Mouse (Mus musculus): ENCODE measurements at regions not wholly inside any gene's neighbourhood (a gene's known extent, or its start where the extent isn't known, plus 50 kb on each side); places are given as distances from the start of the nearest gene placed in this dataset.

GRCm38 (mm10) chr5:42977108-42977507, 255.9 kb upstream of the Cpeb2 start:
- TF ChIP-seq CTCF (IDR thresholded peaks at IDR 0.05; ENCODE audit: control insufficient read depth, insufficient read depth, low read length): no peak
- no peak for TF ChIP-seq POLR2A (IDR thresholded peaks at IDR 0.05; ENCODE audit: borderline replicate concordance, control insufficient read depth, low read depth, low read length)
- no peak overlapping the region for H3K27ac ChIP-seq (ENCODE audit: control insufficient read depth, insufficient read depth, low read depth, low read length, poor library complexity)
- no peak overlapping the region for H3K4me3 ChIP-seq (replicated peaks; ENCODE audit: control insufficient read depth, low read depth, low read length)
- 50% methylated on average over 4 of the region's 4 CpGs for WGBS
- H3K4me1 ChIP-seq (ENCODE audit: control insufficient read depth, insufficient read depth, low read length): no peaks in the 10 kb centered on the region

DNA sequence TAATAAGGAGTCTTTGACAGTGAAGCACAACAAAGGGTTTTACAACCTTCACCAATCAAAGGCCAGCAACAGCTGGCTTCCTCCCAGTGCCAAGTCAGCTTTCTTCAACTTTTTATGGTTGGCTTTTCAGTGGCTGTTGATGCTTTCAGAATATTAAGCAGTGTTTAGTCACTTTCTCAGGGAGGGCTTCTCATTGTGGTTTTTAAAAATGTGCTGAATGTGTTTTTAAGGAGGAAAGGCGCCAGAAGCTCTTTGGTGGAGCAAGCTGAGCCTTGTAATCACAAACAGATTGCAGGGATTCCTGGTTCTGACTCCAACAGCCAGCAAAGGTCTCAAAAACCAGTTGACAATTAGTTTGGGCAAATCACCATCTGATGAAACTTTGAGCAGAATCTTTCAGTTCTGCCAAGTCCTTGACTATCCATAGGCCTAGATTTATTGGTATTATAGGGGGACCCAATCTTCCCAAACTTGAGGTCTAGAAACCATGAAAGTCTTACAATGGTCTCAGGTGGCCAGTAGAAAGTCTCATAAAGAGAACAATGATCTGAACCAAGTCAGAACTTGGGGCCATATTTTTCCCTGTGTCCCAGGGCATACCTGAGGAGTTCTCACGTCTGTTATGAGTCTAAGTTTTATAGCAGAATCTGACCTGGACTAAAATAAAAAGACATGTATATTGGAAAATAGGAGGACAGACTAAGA, 251.9 kb upstream of the Cpeb2 start:
- WGBS: 66% methylated on average over 2 of the region's 2 CpGs
- no peaks in the 10 kb centered on the region for H3K4me1 ChIP-seq (ENCODE audit: control insufficient read depth, insufficient read depth, low read length)
- no peak overlapping the region for H3K4me3 ChIP-seq (replicated peaks; ENCODE audit: control insufficient read depth, low read depth, low read length)
- TF ChIP-seq CTCF (IDR thresholded peaks at IDR 0.05; ENCODE audit: control insufficient read depth, insufficient read depth, low read length): no peak
- TF ChIP-seq POLR2A (IDR thresholded peaks at IDR 0.05; ENCODE audit: borderline replicate concordance, control insufficient read depth, low read depth, low read length): no peak
- no peak overlapping the region for H3K27ac ChIP-seq (ENCODE audit: control insufficient read depth, insufficient read depth, low read depth, low read length, poor library complexity)

DNA sequence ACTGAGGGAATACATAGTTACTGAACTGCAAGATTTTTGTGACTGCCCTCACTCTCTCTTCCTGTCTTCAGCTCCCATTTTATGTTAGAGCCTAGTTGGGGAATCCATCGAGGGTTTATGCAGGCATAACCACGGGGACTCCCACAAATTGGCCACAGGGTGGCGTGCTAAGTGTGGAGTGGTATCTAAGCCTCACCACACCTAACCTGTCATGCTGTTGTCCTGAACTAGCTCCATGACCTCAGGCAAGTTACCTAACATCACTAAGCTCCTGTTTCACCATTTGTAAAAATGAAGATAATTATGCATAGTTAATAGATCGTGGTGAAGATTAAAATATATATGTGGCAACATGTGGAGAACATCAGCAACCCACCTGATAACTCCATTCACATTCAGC, 246.8 kb upstream of the Cpeb2 start:
- 61% methylated on average over 4 of the region's 4 CpGs for WGBS
- Histone ChIP-seq H3K27ac (ENCODE audit: control insufficient read depth, insufficient read depth, low read depth, low read length, poor library complexity) (no peak overlapping the region), H3K4me1 (ENCODE audit: control insufficient read depth, insufficient read depth, low read length) (no peaks in the 10 kb centered on the region), H3K4me3 (replicated peaks; ENCODE audit: control insufficient read depth, low read depth, low read length) (no peak overlapping the region)
- TF ChIP-seq CTCF (IDR thresholded peaks at IDR 0.05; ENCODE audit: control insufficient read depth, insufficient read depth, low read length) (no peak), POLR2A (IDR thresholded peaks at IDR 0.05; ENCODE audit: borderline replicate concordance, control insufficient read depth, low read depth, low read length) (no peak)

- Histone ChIP-seq H3K4me1 (ENCODE audit: control insufficient read depth, insufficient read depth, low read length) (no peaks in the 10 kb centered on the region), H3K27ac (ENCODE audit: control insufficient read depth, insufficient read depth, low read depth, low read length, poor library complexity) (no peak overlapping the region), H3K4me3 (replicated peaks; ENCODE audit: control insufficient read depth, low read depth, low read length) (no peak overlapping the region)
- no peak for TF ChIP-seq CTCF (IDR thresholded peaks at IDR 0.05; ENCODE audit: control insufficient read depth, insufficient read depth, low read length)
- TF ChIP-seq POLR2A (IDR thresholded peaks at IDR 0.05; ENCODE audit: borderline replicate concordance, control insufficient read depth, low read depth, low read length): no peak
- WGBS: 79% methylated on average over 3 of the region's 3 CpGs
Observed at GRCm38 (mm10) chr5:42987710-42988466, 245.1 kb upstream of the Cpeb2 start.

DNA sequence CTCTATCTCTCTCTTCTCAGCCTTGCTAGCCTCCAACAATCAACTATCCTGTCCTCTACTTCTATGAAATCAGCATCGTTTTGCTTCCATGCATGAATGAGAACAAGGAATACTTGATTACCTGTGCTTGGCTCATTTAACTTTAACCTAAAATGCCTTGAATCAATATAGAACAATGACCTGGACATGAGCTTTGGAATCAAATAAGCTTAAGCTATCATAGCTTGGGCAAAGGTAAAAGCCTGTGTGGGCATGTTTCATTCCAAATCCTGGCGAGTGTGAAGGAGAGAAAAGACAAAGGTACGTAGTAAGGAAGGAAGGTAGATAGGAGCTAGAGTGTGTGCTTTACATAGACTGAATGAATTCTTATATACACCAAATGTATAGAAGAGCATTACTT, 243.7 kb upstream of the Cpeb2 start:
- Histone ChIP-seq H3K27ac (ENCODE audit: control insufficient read depth, insufficient read depth, low read depth, low read length, poor library complexity) (no peak overlapping the region), H3K4me1 (ENCODE audit: control insufficient read depth, insufficient read depth, low read length) (no peaks in the 10 kb centered on the region), H3K4me3 (replicated peaks; ENCODE audit: control insufficient read depth, low read depth, low read length) (no peak overlapping the region)
- 86% methylated on average over 3 of the region's 3 CpGs for WGBS
- no peak for TF ChIP-seq POLR2A (IDR thresholded peaks at IDR 0.05; ENCODE audit: borderline replicate concordance, control insufficient read depth, low read depth, low read length)
- no peak for TF ChIP-seq CTCF (IDR thresholded peaks at IDR 0.05; ENCODE audit: control insufficient read depth, insufficient read depth, low read length)

GRCm38 (mm10) chr5:43024006-43024593, 208.9 kb upstream of the Cpeb2 start:
- 77% methylated on average over 7 of the region's 7 CpGs for WGBS
- TF ChIP-seq POLR2A (IDR thresholded peaks at IDR 0.05; ENCODE audit: borderline replicate concordance, control insufficient read depth, low read depth, low read length) (no peak), CTCF (IDR thresholded peaks at IDR 0.05; ENCODE audit: control insufficient read depth, insufficient read depth, low read length) (no peak)
- Histone ChIP-seq H3K4me3 (replicated peaks; ENCODE audit: control insufficient read depth, low read depth, low read length) (no peak overlapping the region), H3K27ac (ENCODE audit: control insufficient read depth, insufficient read depth, low read depth, low read length, poor library complexity) (no peak overlapping the region), H3K4me1 (ENCODE audit: control insufficient read depth, insufficient read depth, low read length) (no peaks in the 10 kb centered on the region)

GRCm38 (mm10) chr5:43031285-43031684, 201.7 kb upstream of the Cpeb2 start:
- Histone ChIP-seq H3K4me1 (ENCODE audit: control insufficient read depth, insufficient read depth, low read length) (no peaks in the 10 kb centered on the region), H3K27ac (ENCODE audit: control insufficient read depth, insufficient read depth, low read depth, low read length, poor library complexity) (no peak overlapping the region), H3K4me3 (replicated peaks; ENCODE audit: control insufficient read depth, low read depth, low read length) (no peak overlapping the region)
- TF ChIP-seq CTCF (IDR thresholded peaks at IDR 0.05; ENCODE audit: control insufficient read depth, insufficient read depth, low read length) (no peak), POLR2A (IDR thresholded peaks at IDR 0.05; ENCODE audit: borderline replicate concordance, control insufficient read depth, low read depth, low read length) (no peak)
- WGBS: 38% methylated on average over 3 of the region's 3 CpGs

- Histone ChIP-seq H3K4me3 (replicated peaks; ENCODE audit: control insufficient read depth, low read depth, low read length) (no peak overlapping the region), H3K4me1 (ENCODE audit: control insufficient read depth, insufficient read depth, low read length) (no peaks in the 10 kb centered on the region), H3K27ac (ENCODE audit: control insufficient read depth, insufficient read depth, low read depth, low read length, poor library complexity) (no peak overlapping the region)
- no peak for TF ChIP-seq CTCF (IDR thresholded peaks at IDR 0.05; ENCODE audit: control insufficient read depth, insufficient read depth, low read length)
- TF ChIP-seq POLR2A (IDR thresholded peaks at IDR 0.05; ENCODE audit: borderline replicate concordance, control insufficient read depth, low read depth, low read length): no peak
- 82% methylated on average over 5 of the region's 5 CpGs for WGBS
Observed at GRCm38 (mm10) chr5:43031916-43032315, 201.1 kb upstream of the Cpeb2 start.

Measured in bone marrow, adult 2 months (tissue).